25 mouse cellular contexts compared by ENCODE assay signal in the genomic region with DNA sequence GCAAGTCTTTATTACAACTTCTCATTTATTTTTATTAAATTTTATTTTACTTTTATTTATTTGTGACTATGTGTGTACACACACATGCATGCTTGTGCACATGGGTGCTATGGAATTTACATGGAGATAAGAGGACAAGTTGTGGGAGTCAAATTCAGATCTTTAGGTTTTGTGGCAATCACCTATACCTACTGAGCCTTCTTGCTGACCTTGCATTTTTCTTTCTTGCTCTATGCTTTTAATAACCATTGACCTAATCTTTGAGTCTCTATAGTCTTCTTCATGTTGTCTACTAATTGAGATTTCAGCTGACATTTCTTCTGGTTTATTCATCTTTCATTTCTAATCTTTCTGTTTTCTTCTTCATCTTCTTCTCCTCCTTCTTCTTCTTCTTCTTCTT. TPM values are rescaled to one million over a fixed set of nuclear protein-coding genes. Genes with fewer than 3 reads are reported as not detected.
DNase-seq lines count a peak whose midpoint lies in the region; ATAC-seq and TF ChIP-seq lines count a peak whose summit lies in the region.
"Had no signal": no experiment of that assay in that cellular context is flagged by ENCODE, and none has a peak within 500 bp of the region (broad histone marks: within the 10 kb centered on the region; RNA-seq: fewer than 3 reads in every experiment).

No protein-coding gene starts in this region.

- peaks cover 7% of the 10 kb centered on the region for H3K9me3 ChIP-seq in CH12.LX (replicated peaks; ENCODE audit: low read length)
- H3K9me3 ChIP-seq in ES-E14 (ENCODE audit: control insufficient read depth, insufficient read depth, low read depth, low read length): no peaks in the 10 kb centered on the region
- no peaks in the 10 kb centered on the region for H3K9me3 ChIP-seq in intestine, embryonic 15.5 days
- no peaks in the 10 kb centered on the region for H3K9me3 ChIP-seq in kidney, embryonic 16.5 days (ENCODE audit: low read length)
- H3K9me3 ChIP-seq: G1E had no signal

- H3K4me3 ChIP-seq in CH12.LX (replicated peaks in 1 of 3; ENCODE audit: low read depth in 2 of 3, low read length in 2 of 3, poor library complexity in 1 of 3) (no peak overlapping the region), ES-E14 (ENCODE audit: insufficient read depth in 1 of 2, low read depth in 1 of 2, low read length in 2 of 2, poor library complexity in 1 of 2, severe bottlenecking in 1 of 2) (no peak overlapping the region)
- no peak overlapping the region for H3K4me3 ChIP-seq in intestine, embryonic 15.5 days (replicated peaks)
- H3K4me3 ChIP-seq in kidney, embryonic 16.5 days (ENCODE audit: low read length): no peak overlapping the region

- H3K36me3 ChIP-seq in CH12.LX (replicated peaks in 1 of 2; ENCODE audit: control insufficient read depth in 1 of 2, insufficient read depth in 1 of 2, low read length in 1 of 2) (no peaks in the 10 kb centered on the region), ES-E14 (ENCODE audit: control insufficient read depth, insufficient read depth, low read length, poor library complexity, severe bottlenecking) (no peaks in the 10 kb centered on the region)
- no peaks in the 10 kb centered on the region for H3K36me3 ChIP-seq in intestine, embryonic 15.5 days
- no peaks in the 10 kb centered on the region for H3K36me3 ChIP-seq in kidney, embryonic 16.5 days (ENCODE audit: insufficient read depth, low read length)
- H3K36me3 ChIP-seq: G1E had no signal

- in situ Hi-C loops in CH12.LX (cut with MboI; ENCODE audit: low pct_ligation_motif_present, low pct_unique_long_range_greater_than_20kb, low sequenced_read_pairs): no loop called here
- in situ Hi-C loops in ES-E14 (cut with MboI; ENCODE audit: low sequenced_read_pairs in 2 of 2, unreplicated experiment in 2 of 2): loop anchor here in 1 of 2 experiments (10.0 kb wide), 1 partner anchor 106 kb away; the partner anchor contains the start of gene Gm2431

- H3K27me3 ChIP-seq in CH12.LX (replicated peaks): peaks cover 46% of the 10 kb centered on the region
- no peaks in the 10 kb centered on the region for H3K27me3 ChIP-seq in intestine, embryonic 15.5 days (replicated peaks)
- no peaks in the 10 kb centered on the region for H3K27me3 ChIP-seq in kidney, embryonic 16.5 days (ENCODE audit: insufficient read depth, low read length)

- TF ChIP-seq CTCF in CH12.LX (conservative IDR thresholded peaks at IDR 0.05 in 1 of 2, IDR thresholded peaks at IDR 0.05 in 1 of 2; ENCODE audit: low read depth in 2 of 2, low read length in 2 of 2): no peak

- no peak overlapping the region for H3K27ac ChIP-seq in CH12.LX (ENCODE audit: insufficient read depth, low read depth)
- no peak overlapping the region for H3K27ac ChIP-seq in ES-E14 (ENCODE audit: insufficient read depth, low read depth, low read length, poor library complexity, severe bottlenecking)
- no peak overlapping the region for H3K27ac ChIP-seq in intestine, embryonic 15.5 days
- H3K27ac ChIP-seq in kidney, embryonic 16.5 days (ENCODE audit: low read length): no peak overlapping the region

- no peak for TF ChIP-seq POLR2A in CH12.LX (IDR thresholded peaks at IDR 0.05; ENCODE audit: low read depth, low read length)

- H3K4me2 ChIP-seq in CH12.LX (ENCODE audit: insufficient read depth, low read depth, poor library complexity, severe bottlenecking): no peak overlapping the region
- no peak overlapping the region for H3K4me2 ChIP-seq in intestine, embryonic 15.5 days (replicated peaks)
- no peak overlapping the region for H3K4me2 ChIP-seq in kidney, embryonic 16.5 days (replicated peaks; ENCODE audit: low read depth, low read length)

- no peak overlapping the region for H3K9ac ChIP-seq in CH12.LX (ENCODE audit: insufficient read depth, low read depth)
- H3K9ac ChIP-seq in ES-E14 (ENCODE audit: insufficient read depth, low read depth, low read length, poor library complexity, severe bottlenecking): no peak overlapping the region
- H3K9ac ChIP-seq in intestine, embryonic 15.5 days: no peak overlapping the region
- H3K9ac ChIP-seq in kidney, embryonic 16.5 days (replicated peaks; ENCODE audit: low read length): no peak overlapping the region

- no peak for TF ChIP-seq RAD21 in CH12.LX (IDR thresholded peaks at IDR 0.05; ENCODE audit: low read depth, low read length)

- H3K4me1 ChIP-seq in CH12.LX (ENCODE audit: control insufficient read depth in 1 of 2, insufficient read depth in 2 of 2) (no peaks in the 10 kb centered on the region), ES-E14 (ENCODE audit: control insufficient read depth in 2 of 2, insufficient read depth in 2 of 2, low read length in 2 of 2, poor library complexity in 1 of 2) (peaks cover 0 to 4% of the 10 kb centered on the region in 2 experiments; a peak in 1 of 4 replicates)
- no peaks in the 10 kb centered on the region for H3K4me1 ChIP-seq in intestine, embryonic 15.5 days (replicated peaks)
- H3K4me1 ChIP-seq in kidney, embryonic 16.5 days (ENCODE audit: insufficient read depth, low read length): no peaks in the 10 kb centered on the region

- dilution Hi-C loops in CH12.LX (cut with MboI; ENCODE audit: extremely low pct_ligation_motif_present, extremely low pct_unique_long_range_greater_than_20kb, low sequenced_read_pairs): no loop called here

- no peak for TF ChIP-seq EP300 in CH12.LX (IDR thresholded peaks at IDR 0.05; ENCODE audit: low read length)

- no peaks in the 10 kb centered on the region for H3K79me2 ChIP-seq in CH12.LX (replicated peaks; ENCODE audit: control insufficient read depth, extremely low read depth, insufficient read depth, poor library complexity, severe bottlenecking)

- no peak for ATAC-seq in intestine, embryonic 15.5 days
- no peak for ATAC-seq in kidney, embryonic 16.5 days (ENCODE audit: low FRiP score, low TSS enrichment)
- ATAC-seq: activated CD4-positive, CD25-positive, alpha-beta regulatory T cell, adult 4 months; CD4-positive, CD25-positive, alpha-beta regulatory T cell, adult 4 months; Patski had no signal

- DNase-seq in CH12.LX (ENCODE audit: extremely low read depth) (no peak), ES-E14 (ENCODE audit: low read depth, low spot score) (no peak)
- DNase-seq: adrenal gland, adult 2 months; adrenal gland, adult 8-10 months; adrenal gland, postnatal 10 days; adrenal gland, postnatal 14 days; adrenal gland, postnatal 25 days; adrenal gland, postnatal 36 days; B cell, adult 2 months; cerebellum, adult 11 months; cerebellum, adult 11-12 months; cerebellum, adult 18-20 months; cerebellum, adult 2 months; cerebellum, adult 8-10 months had no signal

TF ChIP-seq in CH12.LX, 34 proteins besides CTCF, POLR2A, EP300 and RAD21:
- no peak for TF ChIP-seq IRF4 (IDR thresholded peaks at IDR 0.05; ENCODE audit: low read depth, low read length)
- TF ChIP-seq MAFK (IDR thresholded peaks at IDR 0.05; ENCODE audit: insufficient replicate concordance, low read length): peak; percentile 80

TF ChIP-seq in ES-E14, 5 proteins besides CTCF, POLR2A, EP300 and RAD21:
- peak; percentile 77 for TF ChIP-seq MAFK (IDR thresholded peaks at IDR 0.05; ENCODE audit: insufficient read depth, low read depth, low read length)
- no peak for TF ChIP-seq CHD2 (IDR thresholded peaks at IDR 0.05; ENCODE audit: low read depth, low read length)

RNA-seq across cellular contexts. Expression of gene Gm45337, which starts 4.2 kb away (rescaled TPM):
- total RNA-seq in CH12.LX (2012; rRNA removed): not detected in 2 replicates
- not detected in 2 replicates for total RNA-seq in CH12.LX (2014; rRNA removed)
- not detected in 2 replicates for polyA plus RNA-seq in CH12.LX (2012; ENCODE audit: insufficient read length, low read depth)
- total RNA-seq in ES-E14 (2012; rRNA removed): not detected in 2 replicates
- polyA plus RNA-seq in intestine, embryonic 15.5 days (2015; fragmentation: Nextera tagmentation; extraction: Ambion mirVana): not detected in 2 replicates
- not detected in 2 replicates for polyA plus RNA-seq in kidney, embryonic 16.5 days (2015; fragmentation: Nextera tagmentation; extraction: Ambion mirVana)
- total RNA-seq: adrenal gland, adult 18-20 months; adrenal gland, adult 2 months; adrenal gland, adult 8-10 months; adrenal gland, postnatal 10 days; adrenal gland, postnatal 14 days; adrenal gland, postnatal 25 days; adrenal gland, postnatal 36 days; adrenal gland, postnatal 4 days; G1E; MEL had no signal
- polyA plus RNA-seq: activated CD4-positive, CD25-positive, alpha-beta regulatory T cell, adult 4 months; adrenal gland, adult 2 months; brain, embryonic 14.5 days; C2C12; CD4-positive, CD25-positive, alpha-beta regulatory T cell, adult 4 months; cerebellum, adult 2 months; G1E; Patski had no signal

RNA-seq across cellular contexts. Expression of gene Gm29735, which starts 8.3 kb away (rescaled TPM):
- total RNA-seq in CH12.LX (2012; rRNA removed) (not detected in 2 replicates), CH12.LX (2014; rRNA removed) (not detected in 2 replicates), ES-E14 (2012; rRNA removed) (not detected in 2 replicates)
- not detected in 2 replicates for polyA plus RNA-seq in CH12.LX (2012; ENCODE audit: insufficient read length, low read depth)
- not detected in 2 replicates for polyA plus RNA-seq in intestine, embryonic 15.5 days (2015; fragmentation: Nextera tagmentation; extraction: Ambion mirVana)
- not detected in 2 replicates for polyA plus RNA-seq in kidney, embryonic 16.5 days (2015; fragmentation: Nextera tagmentation; extraction: Ambion mirVana)
- total RNA-seq: adrenal gland, adult 18-20 months; adrenal gland, adult 2 months; adrenal gland, adult 8-10 months; adrenal gland, postnatal 10 days; adrenal gland, postnatal 14 days; adrenal gland, postnatal 25 days; adrenal gland, postnatal 36 days; adrenal gland, postnatal 4 days; G1E; MEL had no signal
- polyA plus RNA-seq: activated CD4-positive, CD25-positive, alpha-beta regulatory T cell, adult 4 months; adrenal gland, adult 2 months; brain, embryonic 14.5 days; C2C12; CD4-positive, CD25-positive, alpha-beta regulatory T cell, adult 4 months; cerebellum, adult 2 months; G1E; Patski had no signal

RNA-seq across cellular contexts. Expression of gene Gm39115, which starts 12.8 kb away (rescaled TPM):
- total RNA-seq in CH12.LX (2012; rRNA removed) (not detected in 2 replicates), CH12.LX (2014; rRNA removed) (not detected in 2 replicates), ES-E14 (2012; rRNA removed) (not detected in 2 replicates)
- not detected in 2 replicates for polyA plus RNA-seq in CH12.LX (2012; ENCODE audit: insufficient read length, low read depth)
- not detected in 2 replicates for polyA plus RNA-seq in intestine, embryonic 15.5 days (2015; fragmentation: Nextera tagmentation; extraction: Ambion mirVana)
- not detected in 2 replicates for polyA plus RNA-seq in kidney, embryonic 16.5 days (2015; fragmentation: Nextera tagmentation; extraction: Ambion mirVana)
- total RNA-seq: adrenal gland, adult 18-20 months; adrenal gland, adult 2 months; adrenal gland, adult 8-10 months; adrenal gland, postnatal 10 days; adrenal gland, postnatal 14 days; adrenal gland, postnatal 25 days; adrenal gland, postnatal 36 days; adrenal gland, postnatal 4 days; G1E; MEL had no signal
- polyA plus RNA-seq: activated CD4-positive, CD25-positive, alpha-beta regulatory T cell, adult 4 months; adrenal gland, adult 2 months; brain, embryonic 14.5 days; C2C12; CD4-positive, CD25-positive, alpha-beta regulatory T cell, adult 4 months; cerebellum, adult 2 months; G1E; Patski had no signal

RNA-seq across cellular contexts. Expression of gene Gm4553, which starts 16.9 kb away (rescaled TPM):
- total RNA-seq in CH12.LX (2012; rRNA removed) (not detected in 2 replicates), CH12.LX (2014; rRNA removed) (not detected in 2 replicates), ES-E14 (2012; rRNA removed) (not detected in 2 replicates)
- polyA plus RNA-seq in CH12.LX (2012; ENCODE audit: insufficient read length, low read depth): not detected in 2 replicates
- polyA plus RNA-seq in intestine, embryonic 15.5 days (2015; fragmentation: Nextera tagmentation; extraction: Ambion mirVana): not detected in 2 replicates
- not detected in 2 replicates for polyA plus RNA-seq in kidney, embryonic 16.5 days (2015; fragmentation: Nextera tagmentation; extraction: Ambion mirVana)
- total RNA-seq: adrenal gland, adult 18-20 months; adrenal gland, adult 2 months; adrenal gland, adult 8-10 months; adrenal gland, postnatal 10 days; adrenal gland, postnatal 14 days; adrenal gland, postnatal 25 days; adrenal gland, postnatal 36 days; adrenal gland, postnatal 4 days; G1E; MEL had no signal
- polyA plus RNA-seq: activated CD4-positive, CD25-positive, alpha-beta regulatory T cell, adult 4 months; adrenal gland, adult 2 months; brain, embryonic 14.5 days; C2C12; CD4-positive, CD25-positive, alpha-beta regulatory T cell, adult 4 months; cerebellum, adult 2 months; G1E; Patski had no signal

RNA-seq across cellular contexts. Expression of gene Krtap5-2, which starts 27.2 kb away (rescaled TPM):
- total RNA-seq in CH12.LX (2012; rRNA removed): not detected in 2 replicates
- not detected in 2 replicates for total RNA-seq in CH12.LX (2014; rRNA removed)
- polyA plus RNA-seq in CH12.LX (2012; ENCODE audit: insufficient read length, low read depth): not detected in 2 replicates
- total RNA-seq in ES-E14 (2012; rRNA removed): not detected in 2 replicates
- polyA plus RNA-seq in intestine, embryonic 15.5 days (2015; fragmentation: Nextera tagmentation; extraction: Ambion mirVana): not detected in 2 replicates
- polyA plus RNA-seq in kidney, embryonic 16.5 days (2015; fragmentation: Nextera tagmentation; extraction: Ambion mirVana): not detected in 2 replicates
- total RNA-seq: adrenal gland, adult 18-20 months; adrenal gland, adult 2 months; adrenal gland, adult 8-10 months; adrenal gland, postnatal 10 days; adrenal gland, postnatal 14 days; adrenal gland, postnatal 25 days; adrenal gland, postnatal 36 days; adrenal gland, postnatal 4 days; G1E; MEL had no signal
- polyA plus RNA-seq: activated CD4-positive, CD25-positive, alpha-beta regulatory T cell, adult 4 months; adrenal gland, adult 2 months; brain, embryonic 14.5 days; C2C12; CD4-positive, CD25-positive, alpha-beta regulatory T cell, adult 4 months; cerebellum, adult 2 months; G1E; Patski had no signal
